Mouse (Mus musculus) liver, embryonic 14.5 days (tissue): ENCODE measurements at regions not wholly inside any gene's neighbourhood (a gene's known extent, or its start where the extent isn't known, plus 50 kb on each side); places are given as distances from the start of the nearest gene placed in this dataset.

Experiments
- ATAC-seq: fragments of 200-750 bp; cut with Nextera tagmentation; 2 replicates; pipeline ENCODE4 v1.8.0; 2017; ENCODE audit warnings: moderate number of reproducible peaks, mild to moderate bottlenecking, moderate library complexity; ENCODE audit not compliant: insufficient read depth
- DNase-seq, 3 experiments: peaks; one replicate each; pipeline ENCODE4 v3.0.0-alpha.2; 2012 to 2013; ENCODE audit warnings: low read depth in 3 of 3, low spot score in 3 of 3
- H3K27ac ChIP-seq: fragments of 300-500 bp; sonication (generic); 2 replicates; pipeline ENCODE4 v1.5.1; 2014; ENCODE audit warnings: moderate library complexity, mild to moderate bottlenecking, control low read depth, inconsistent platforms
- H3K27me3 ChIP-seq: fragments of 300-500 bp; sonication (generic); 2 replicates; pipeline ENCODE4 v1.6.1; 2014; ENCODE audit warnings: mild to moderate bottlenecking, low read length, moderate library complexity; ENCODE audit not compliant: control insufficient read depth, insufficient read depth
- H3K36me3 ChIP-seq: fragments of 300-500 bp; sonication (generic); replicated peaks from 2 replicates; pipeline ENCODE4 v1.6.1; 2014; ENCODE audit warnings: low read depth; ENCODE audit not compliant: control insufficient read depth, insufficient read depth
- H3K4me1 ChIP-seq, 2 experiments: fragments of 200-500 bp in 1 of 2; fragments of 300-500 bp in 1 of 2; sonication (generic) in 1 of 2; replicated peaks; 2 replicates each; pipeline ENCODE4 v1.6.1; 2012 to 2014; ENCODE audit warnings: antibody characterized with exemption in 1 of 2, inconsistent platforms in 1 of 2, low read length in 1 of 2; ENCODE audit not compliant: control insufficient read depth in 2 of 2, insufficient read depth in 2 of 2
- H3K4me2 ChIP-seq: fragments of 300-500 bp; sonication (generic); 2 replicates; pipeline ENCODE4 v1.6.1; 2014; ENCODE audit warnings: low read depth, mild to moderate bottlenecking, control low read depth, moderate library complexity
- H3K4me3 ChIP-seq, 2 experiments: fragments of 200-500 bp in 1 of 2; fragments of 300-500 bp in 1 of 2; sonication (generic) in 1 of 2; 2 replicates each; pipeline ENCODE4 v1.5.1; 2012 to 2014; ENCODE audit warnings: low read depth in 2 of 2, low read length in 2 of 2, mild to moderate bottlenecking in 2 of 2, control low read depth in 1 of 2, inconsistent platforms in 1 of 2, moderate library complexity in 1 of 2; ENCODE audit not compliant: insufficient read depth in 1 of 2
- H3K9ac ChIP-seq: fragments of 300-500 bp; sonication (generic); replicated peaks from 2 replicates; pipeline ENCODE4 v1.6.1; 2014; ENCODE audit warnings: mild to moderate bottlenecking, control low read depth, moderate library complexity
- H3K9me3 ChIP-seq: fragments of 300-500 bp; sonication (generic); 2 replicates; pipeline ENCODE4 v1.6.1; 2016; ENCODE audit warnings: low read length, mixed read lengths; ENCODE audit not compliant: control insufficient read depth
- CTCF ChIP-seq: IDR thresholded peaks from 2 replicates; pipeline ENCODE4 v1.5.1; 2016; ENCODE audit warnings: antibody characterized with exemption, low read depth, control low read depth
- EP300 ChIP-seq: IDR thresholded peaks from 2 replicates; pipeline ENCODE4 v1.6.1; 2016; ENCODE audit warnings: antibody characterized with exemption, low read depth
- WGBS: fragments of 180-500 bp; shearing (Covaris S2); extraction: QIAGEN DNeasy Blood & Tissue Kit; methylation state at CpG from one replicate; pipeline ENCODE4 v1.1.7; 2014; ENCODE audit not compliant: insufficient replicate concordance; 5-methylcytosine and 5-hydroxymethylcytosine counted together

DNA sequence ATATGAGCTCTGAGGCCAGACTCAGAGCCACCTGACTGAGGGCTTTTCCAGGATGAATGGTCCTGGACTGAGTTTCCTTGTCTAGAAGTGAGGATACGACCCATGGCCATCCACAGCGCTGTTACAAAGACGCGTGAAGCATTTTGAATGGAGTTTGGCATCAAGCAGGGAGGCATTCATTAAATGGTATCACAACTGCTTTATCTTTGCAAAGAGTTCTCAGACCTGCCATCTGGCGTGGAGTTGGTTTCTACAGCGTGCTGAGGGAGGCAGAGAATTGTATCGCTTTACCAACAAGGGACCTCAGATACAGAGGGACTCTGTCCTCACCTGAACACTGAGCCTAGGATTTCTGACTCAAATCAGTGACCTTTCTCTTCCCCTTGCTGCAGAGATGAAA, 51.9 kb upstream of the Car12 start:
- H3K4me3 ChIP-seq: no peak overlapping the region
- no peaks in the 10 kb centered on the region; the same call in 1 of the 2 replicates for H3K9me3 ChIP-seq
- no peaks in the 10 kb centered on the region for H3K27me3 ChIP-seq
- no peak for TF ChIP-seq EP300
- no peak overlapping the region for H3K27ac ChIP-seq
- ATAC-seq: no peak
- DNase-seq: no peak
- H3K4me2 ChIP-seq: no peak overlapping the region
- no peak overlapping the region for H3K9ac ChIP-seq
- 70% methylated on average over 7 of the region's 7 CpGs for WGBS
- H3K36me3 ChIP-seq: no peaks in the 10 kb centered on the region
- no peaks in the 10 kb centered on the region for H3K4me1 ChIP-seq

DNA sequence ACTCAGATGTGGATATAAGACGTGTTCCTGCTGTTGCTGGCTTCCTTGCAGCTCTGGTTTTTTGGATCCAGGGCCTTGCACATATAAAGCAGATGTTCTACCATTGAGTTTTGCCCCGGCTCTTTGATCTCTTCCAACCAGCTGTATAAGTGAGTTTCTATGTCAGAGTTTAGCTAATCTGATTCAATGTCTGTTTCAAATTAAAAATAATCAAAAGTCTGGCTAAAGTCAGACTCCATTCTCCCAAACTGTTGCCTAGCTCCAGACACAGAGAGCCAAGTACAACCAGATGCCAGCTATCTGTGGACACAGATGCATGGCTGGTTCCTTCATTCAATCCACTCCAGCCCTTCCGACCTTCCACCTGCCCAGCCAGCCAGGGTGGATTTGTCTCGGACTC, 51.0 kb upstream of the Car12 start:
- ATAC-seq: no peak
- WGBS: 60% methylated on average over 4 of the region's 4 CpGs
- TF ChIP-seq EP300: no peak
- TF ChIP-seq CTCF: no peak

More for the DNA sequence above, 51.0 kb upstream of the Car12 start:
- no peaks in the 10 kb centered on the region for H3K27me3 ChIP-seq
- no peak overlapping the region for H3K9ac ChIP-seq
- H3K4me2 ChIP-seq: no peak overlapping the region
- H3K9me3 ChIP-seq: no peaks in the 10 kb centered on the region; the same call in 1 of the 2 replicates
- H3K4me1 ChIP-seq: no peaks in the 10 kb centered on the region
- no peaks in the 10 kb centered on the region for H3K36me3 ChIP-seq
- H3K4me3 ChIP-seq: no peak overlapping the region
- no peak for DNase-seq
- no peak overlapping the region for H3K27ac ChIP-seq
